Mouse (Mus musculus) E14TG2a.4 (cell line): Measurements from ENCODE around the gene Ndufb10.
A peak's percentile ranks its signal among the peaks of the same experiment; 100 is the strongest.

ENCODE experiments used
- H3K27me3 ChIP-seq: 2 replicates; pipeline ENCODE4 v1.6.1; 2014; ENCODE audit warnings: low read length, control low read depth; ENCODE audit not compliant: insufficient read depth
- H3K36me3 ChIP-seq: 2 replicates; pipeline ENCODE4 v1.6.1; 2014; ENCODE audit warnings: low read length, control low read depth; ENCODE audit not compliant: insufficient read depth
- H3K4me1 ChIP-seq: replicated peaks from 2 replicates; pipeline ENCODE4 v1.6.1; 2014; ENCODE audit warnings: low read depth, low read length, control low read depth
- H3K4me3 ChIP-seq: replicated peaks from 2 replicates; pipeline ENCODE4 v1.5.1; 2014; ENCODE audit warnings: mild to moderate bottlenecking, low read length
- H3K9me3 ChIP-seq: 2 replicates; pipeline ENCODE4 v1.6.1; 2014; ENCODE audit warnings: low read length, control low read depth
- CTCF ChIP-seq: conservative IDR thresholded peaks from 2 replicates; pipeline ENCODE4 v1.5.1; 2014; ENCODE audit warnings: low read length
- NANOG ChIP-seq: IDR thresholded peaks from 2 replicates; pipeline ENCODE4 v1.6.1; 2014; ENCODE audit warnings: borderline replicate concordance, low read length, mixed read lengths
- POU5F1 ChIP-seq: IDR thresholded peaks from 2 replicates; pipeline ENCODE4 v1.6.1; 2014; ENCODE audit warnings: low read length, borderline replicate concordance

The Ndufb10 gene

DNA sequence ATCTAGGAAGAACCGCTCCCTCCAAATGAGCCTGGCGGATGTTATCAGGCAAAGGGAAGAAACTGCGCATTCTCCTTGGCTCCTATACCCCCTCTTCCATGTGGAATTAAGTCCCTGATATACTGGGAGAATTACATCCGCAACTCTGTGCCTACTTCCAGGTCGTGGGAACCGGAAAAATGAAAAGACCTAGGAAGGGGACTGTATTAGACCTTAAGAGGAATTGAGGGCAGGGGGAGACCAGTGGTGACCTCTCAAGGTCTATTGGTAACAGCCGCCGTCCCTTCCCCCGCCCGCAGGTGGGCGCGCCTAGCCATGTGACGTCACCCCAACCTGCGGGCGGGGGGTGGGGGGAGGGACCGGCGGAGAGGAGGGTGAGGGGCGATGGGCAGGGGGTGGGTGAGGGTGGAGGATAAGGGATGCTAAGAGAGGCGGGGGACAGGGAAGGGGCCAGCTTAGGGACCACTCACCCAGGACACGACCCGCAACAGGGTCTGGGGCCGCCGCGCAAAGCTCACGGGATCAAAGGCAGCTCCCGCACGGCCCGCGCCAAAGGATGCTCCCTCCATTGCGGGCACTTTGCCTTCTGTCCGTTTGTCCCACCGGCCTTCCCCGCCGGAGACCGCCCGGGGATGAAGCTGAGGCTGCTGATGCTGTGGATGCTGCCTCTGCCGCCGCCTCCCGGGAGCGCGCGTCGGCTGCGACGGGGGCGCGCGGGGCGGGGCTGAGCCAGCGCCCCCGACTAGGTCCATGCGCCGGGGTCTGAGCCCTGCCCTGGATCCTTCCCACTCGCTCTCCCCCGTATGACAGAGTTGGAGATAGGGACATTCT is 34.8 kb downstream of the Ndufb10 start, which contains the start of gene Syngr3:
Gene Syngr3, minus strand, starts transcription at position 705 of the 831 bp plus-strand sequence.
- peaks cover 22% of the 10 kb centered on the region for H3K36me3 ChIP-seq
- H3K4me1 ChIP-seq: peaks cover 67% of the 10 kb centered on the region
- peak within 1 kb of the TSS; percentile 87 for H3K4me3 ChIP-seq
- H3K27me3 ChIP-seq: peaks cover 40% of the 10 kb centered on the region
- H3K9me3 ChIP-seq: no peaks in the 10 kb centered on the region
- TF ChIP-seq NANOG (no peak), POU5F1 (no peak), CTCF (no peak)

DNA sequence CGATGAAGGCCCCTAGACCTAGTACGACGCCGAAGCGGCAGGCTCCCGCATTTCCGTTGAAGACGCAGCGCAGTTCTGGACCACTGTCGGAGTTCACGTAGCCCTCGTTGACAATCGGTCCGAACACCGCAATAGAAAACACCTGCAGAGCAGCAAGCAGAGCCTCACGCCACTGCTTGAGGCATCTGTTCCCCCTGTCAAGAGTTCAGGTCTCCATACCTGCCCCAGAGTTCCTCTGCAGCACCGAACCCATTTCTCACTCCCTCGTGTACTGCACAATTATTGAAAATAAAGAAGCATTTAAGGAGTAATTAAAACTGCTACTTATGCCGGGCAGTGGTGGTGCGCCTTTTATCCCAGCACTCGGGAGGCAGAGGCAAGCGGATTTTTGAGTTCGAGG is 36.7 kb downstream of the Ndufb10 start:
- Histone ChIP-seq H3K9me3 (no peaks in the 10 kb centered on the region), H3K4me3 (peak overlapping the region; percentile 69), H3K27me3 (peaks cover 40% of the 10 kb centered on the region), H3K4me1 (peaks cover 53% of the 10 kb centered on the region), H3K36me3 (peaks cover 8% of the 10 kb centered on the region)
- TF ChIP-seq POU5F1 (no peak), NANOG (no peak), CTCF (no peak)

DNA sequence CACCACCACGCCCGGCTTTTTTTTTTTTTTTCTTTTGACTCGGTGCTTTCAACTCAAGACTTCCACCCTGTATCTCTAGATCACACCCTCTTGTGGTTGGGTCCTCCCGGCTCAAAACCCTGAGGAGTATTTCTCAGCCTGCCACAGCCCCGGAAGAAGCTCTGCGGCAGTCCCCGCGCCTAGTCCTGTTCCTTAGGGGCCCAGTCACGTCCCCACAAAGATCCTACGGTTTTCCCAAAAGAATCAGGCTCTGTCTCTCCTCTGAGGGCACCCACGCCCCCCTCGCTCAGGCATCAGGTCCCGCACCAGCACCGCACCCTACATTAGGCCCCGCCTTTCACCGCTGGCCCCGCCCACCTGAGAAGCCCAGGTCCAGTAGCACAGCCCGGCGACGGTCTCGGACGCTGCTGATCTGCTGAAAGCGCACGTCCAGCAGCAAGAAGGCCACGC is 37.1 kb downstream of the Ndufb10 start:
- Histone ChIP-seq H3K4me3 (peak overlapping the region; percentile 69), H3K27me3 (peaks cover 40% of the 10 kb centered on the region), H3K36me3 (peaks cover 7% of the 10 kb centered on the region), H3K4me1 (peaks cover 49% of the 10 kb centered on the region), H3K9me3 (no peaks in the 10 kb centered on the region)
- TF ChIP-seq POU5F1: no peak
- no peak for TF ChIP-seq NANOG
- no peak for TF ChIP-seq CTCF

DNA sequence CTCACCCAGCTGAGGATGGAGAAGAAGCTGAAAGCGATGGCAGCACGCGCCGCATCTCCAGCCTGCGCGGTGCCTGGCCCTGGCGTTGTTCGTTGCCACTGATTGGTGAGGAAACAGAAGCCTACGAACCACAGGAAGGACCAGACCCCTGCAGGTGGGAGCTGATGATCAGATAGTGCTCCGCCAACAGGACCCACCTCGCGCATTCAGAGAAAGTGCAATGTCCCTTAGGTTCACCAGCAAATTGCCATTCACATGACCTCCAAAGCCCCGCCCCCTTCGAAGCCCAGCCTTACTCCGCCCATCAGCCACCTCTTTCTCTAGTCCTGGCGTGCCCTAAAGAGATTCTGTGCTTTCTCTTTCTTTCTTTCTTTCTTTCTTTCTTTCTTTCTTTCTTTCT is 37.8 kb downstream of the Ndufb10 start:
- TF ChIP-seq NANOG (no peak), POU5F1 (no peak), CTCF (no peak)
- H3K4me3 ChIP-seq: peak overlapping the region; percentile 75
- H3K36me3 ChIP-seq: peaks cover 10% of the 10 kb centered on the region
- peaks cover 45% of the 10 kb centered on the region for H3K4me1 ChIP-seq
- H3K27me3 ChIP-seq: peaks cover 40% of the 10 kb centered on the region
- H3K9me3 ChIP-seq: no peaks in the 10 kb centered on the region

DNA sequence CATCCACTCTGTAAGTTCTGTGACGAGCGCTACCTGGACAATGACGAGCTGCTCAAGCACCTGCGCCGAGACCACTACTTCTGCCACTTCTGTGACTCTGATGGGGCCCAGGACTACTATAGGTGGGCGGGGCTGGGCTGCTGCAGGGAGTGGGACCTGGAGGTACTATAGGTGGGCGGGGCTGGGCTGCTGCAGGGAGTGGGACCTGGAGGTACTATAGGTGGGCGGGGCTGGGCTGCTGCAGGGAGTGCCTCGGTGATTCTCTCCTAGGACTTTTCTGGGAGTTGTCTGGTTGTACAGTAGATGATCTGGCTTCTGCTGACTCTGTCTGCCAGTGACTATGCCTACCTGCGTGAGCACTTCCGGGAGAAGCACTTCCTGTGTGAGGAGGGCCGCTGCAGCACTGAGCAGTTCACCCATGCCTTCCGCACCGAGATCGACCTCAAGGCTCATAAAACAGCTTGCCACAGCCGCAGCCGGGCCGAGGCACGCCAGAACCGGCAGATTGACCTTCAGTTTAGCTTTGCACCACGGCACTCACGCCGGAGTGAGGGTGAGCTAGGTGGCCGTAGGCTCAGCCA is 46.7 kb downstream of the Ndufb10 start:
- no peaks in the 10 kb centered on the region for H3K27me3 ChIP-seq
- H3K4me1 ChIP-seq: peaks cover 60% of the 10 kb centered on the region
- TF ChIP-seq NANOG (no peak), POU5F1 (no peak), CTCF (no peak)
- H3K4me3 ChIP-seq: peak overlapping the region; percentile 49
- H3K9me3 ChIP-seq: no peaks in the 10 kb centered on the region
- H3K36me3 ChIP-seq: peaks cover 82% of the 10 kb centered on the region

DNA sequence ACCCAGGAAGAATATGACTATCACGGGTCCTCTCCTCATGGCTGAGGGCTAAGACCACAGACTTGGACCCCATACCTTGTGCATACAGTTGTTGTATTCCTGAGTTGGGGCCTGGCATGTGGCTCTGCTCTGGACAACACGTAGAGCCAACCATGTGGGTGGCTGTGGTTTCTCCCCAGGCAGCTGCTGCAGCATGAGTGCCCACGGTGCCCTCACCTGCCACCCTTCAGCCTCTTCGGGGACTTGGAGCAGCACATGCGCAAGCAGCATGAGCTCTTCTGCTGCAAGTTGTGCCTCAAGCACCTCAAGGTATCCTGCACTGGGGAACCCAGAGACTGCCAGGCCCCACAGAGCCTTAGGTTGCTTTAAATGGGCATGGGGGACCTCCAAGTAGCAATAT is 47.4 kb downstream of the Ndufb10 start:
- peak overlapping the region; percentile 49 for H3K4me3 ChIP-seq
- no peak for TF ChIP-seq POU5F1

DNA sequence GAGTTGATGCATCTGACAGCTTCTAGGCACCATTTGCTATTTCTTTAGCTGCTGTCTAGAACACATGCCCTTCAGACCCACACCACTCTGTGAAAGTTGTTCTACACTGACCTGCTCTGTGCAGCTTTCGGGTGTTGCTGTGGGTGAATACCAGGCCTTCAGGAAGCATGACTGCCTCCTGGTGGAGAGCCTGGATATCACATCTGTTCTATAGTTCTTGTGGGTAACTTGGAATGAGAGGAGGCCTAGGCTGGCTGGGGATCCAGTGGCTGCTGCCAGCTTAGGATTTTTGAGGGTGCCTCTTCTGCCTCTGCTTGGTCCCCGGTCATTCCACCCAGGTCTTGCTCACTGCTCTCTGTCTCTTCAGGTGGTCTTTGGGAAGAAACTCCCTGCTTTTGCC is 48.1 kb downstream of the Ndufb10 start:
- peaks cover 74% of the 10 kb centered on the region for H3K4me1 ChIP-seq
- H3K4me3 ChIP-seq: 0 out of 2 replicates have a peak overlapping the region, but pooled peaks have one; percentile 3
- TF ChIP-seq NANOG: no peak
- TF ChIP-seq CTCF: peak; percentile 56
- TF ChIP-seq POU5F1: no peak
- peaks cover 74% of the 10 kb centered on the region for H3K36me3 ChIP-seq
- no peaks in the 10 kb centered on the region for H3K27me3 ChIP-seq
- no peaks in the 10 kb centered on the region for H3K9me3 ChIP-seq

More for the DNA sequence above, 47.4 kb downstream of the Ndufb10 start:
- Histone ChIP-seq H3K9me3 (no peaks in the 10 kb centered on the region), H3K36me3 (peaks cover 77% of the 10 kb centered on the region), H3K27me3 (no peaks in the 10 kb centered on the region), H3K4me1 (peaks cover 67% of the 10 kb centered on the region)

DNA sequence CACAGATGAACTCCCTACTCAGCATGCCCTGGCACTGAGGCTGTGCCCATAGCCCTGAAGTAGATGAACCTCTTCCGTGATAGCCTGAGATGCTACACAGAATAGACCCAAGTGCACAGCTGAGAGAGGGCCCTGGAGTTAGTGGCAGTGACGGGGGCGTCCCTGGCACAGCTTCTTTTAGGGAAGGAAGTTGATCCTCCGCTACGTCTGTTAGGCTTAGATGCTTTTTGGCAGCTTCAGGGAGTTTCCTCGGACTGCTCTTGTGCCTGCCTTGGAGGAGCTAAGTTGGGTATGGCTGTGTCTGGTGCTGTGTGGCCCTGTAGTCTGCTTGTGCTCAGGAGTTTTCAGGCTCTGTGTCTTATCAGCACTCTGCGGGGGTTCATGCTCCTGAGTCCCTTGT is 50.0 kb downstream of the Ndufb10 start:
- Histone ChIP-seq H3K4me1 (peaks cover 84% of the 10 kb centered on the region), H3K9me3 (no peaks in the 10 kb centered on the region), H3K27me3 (no peaks in the 10 kb centered on the region), H3K4me3 (peak overlapping the region; percentile 32; the same call in 1 of the 2 replicates), H3K36me3 (peaks cover 58% of the 10 kb centered on the region)
- TF ChIP-seq CTCF (no peak), POU5F1 (no peak), NANOG (no peak)
